Mouse (Mus musculus) CD4-positive, CD25-positive, alpha-beta regulatory T cell (primary cell): ENCODE results near the gene Cds1. TPM values are rescaled to one million over a fixed set of nuclear protein-coding genes. Genes with fewer than 3 reads are reported as not detected.

Experiments used
- polyA plus RNA-seq: library from polyadenylated mRNA; unstranded; fragments of 100-300 nt; shearing (Covaris generic); gene quantifications from one replicate; pipeline ENCODE4 v1.2.1, GENCODE M21; 2017

Cds1 gene
- not detected for polyA plus RNA-seq

DNA sequence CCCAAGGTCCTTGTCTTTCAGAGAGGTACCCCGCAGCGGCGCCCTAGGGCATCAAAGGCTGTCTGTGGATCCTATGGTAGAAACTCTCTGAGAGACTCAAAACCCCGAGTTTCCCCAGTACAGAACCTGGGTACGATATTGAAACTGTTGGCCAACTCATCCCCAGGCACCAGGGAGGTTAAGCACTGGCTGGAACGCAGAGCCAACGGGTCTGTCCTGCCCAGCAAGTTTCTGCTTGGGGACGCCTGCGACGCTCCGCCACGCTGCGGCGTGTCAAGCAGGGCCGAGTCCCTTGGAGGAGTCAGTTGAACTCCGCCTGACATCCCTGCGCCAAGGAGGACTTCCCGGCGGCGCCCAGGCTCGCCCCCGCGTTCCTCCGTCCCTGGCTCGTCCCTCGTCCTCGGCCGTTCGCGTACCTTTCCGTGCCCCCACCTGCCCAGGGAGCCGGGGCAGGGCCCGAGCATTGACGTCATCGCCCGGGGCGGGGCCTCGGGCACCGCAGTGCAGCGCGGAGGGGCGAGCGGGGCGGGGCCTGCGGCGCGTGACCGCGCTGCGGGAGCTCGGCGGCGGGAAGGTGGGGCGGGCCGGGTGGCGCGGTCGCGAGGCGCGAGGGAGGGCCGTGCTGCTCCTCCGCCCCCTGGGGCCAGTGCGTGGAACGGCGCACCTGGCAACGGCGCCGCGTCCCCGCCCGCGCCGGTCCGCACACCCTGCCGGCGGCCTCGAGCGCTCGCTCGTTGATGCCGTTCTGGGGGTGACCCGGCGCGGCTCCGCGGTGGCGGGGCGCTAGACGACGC lies at the start of gene Cds1:
Gene Cds1 (plus strand): TSS at position 577 of the 794 bp plus-strand sequence.

Other genes with a start within 250 kb of the Cds1 start
- gene Nkx6-1, start 100.1 kb upstream of the Cds1 start, polyA plus RNA-seq, result not detected